ENCODE assay signal across 8 mouse cellular contexts in genomic region chr2:19371390-19372158, GRCm38 (mm10). TPM values are rescaled to one million over a fixed set of nuclear protein-coding genes. Genes with fewer than 3 reads are reported as not detected.
DNase-seq lines count a peak whose midpoint lies in the region; ATAC-seq and TF ChIP-seq lines count a peak whose summit lies in the region.

Gene Msrb2 (plus strand): TSS chr2:19371440.

- TF ChIP-seq EP300 in CH12.LX (IDR thresholded peaks at IDR 0.05; ENCODE audit: low read length) = 0 out of 2 replicates have a peak, but pooled peaks have one; percentile 24

- peak in 1 of 2 experiments; percentile 69; a peak in 3 of 4 replicates for TF ChIP-seq CTCF in CH12.LX (conservative IDR thresholded peaks at IDR 0.05 in 1 of 2, IDR thresholded peaks at IDR 0.05 in 1 of 2; ENCODE audit: low read depth in 2 of 2, low read length in 2 of 2)

- peak; percentile 61 for TF ChIP-seq POLR2A in CH12.LX (IDR thresholded peaks at IDR 0.05; ENCODE audit: low read depth, low read length)

- WGBS in forebrain, embryonic 14.5 days = 2% methylated on average over 39 of the region's 39 CpGs
- under 1% methylated on average over 39 of the region's 39 CpGs for WGBS in liver, embryonic 15.5 days (ENCODE audit: insufficient replicate concordance)
- WGBS in neural tube, embryonic 11.5 days = 1% methylated on average over 38 of the region's 39 CpGs
- 1% methylated on average over 39 of the region's 39 CpGs for WGBS in stomach, embryonic 16.5 days

- no peaks in the 10 kb centered on the region for H3K27me3 ChIP-seq in CH12.LX (replicated peaks)
- no peaks in the 10 kb centered on the region for H3K27me3 ChIP-seq in forebrain, embryonic 14.5 days (replicated peaks; ENCODE audit: control insufficient read depth, insufficient read depth, low read length)
- no peaks in the 10 kb centered on the region for H3K27me3 ChIP-seq in liver, embryonic 15.5 days
- H3K27me3 ChIP-seq in neural tube, embryonic 11.5 days (ENCODE audit: control insufficient read depth, insufficient read depth, low read length) = no peaks in the 10 kb centered on the region
- H3K27me3 ChIP-seq in stomach, embryonic 16.5 days (ENCODE audit: control insufficient read depth, insufficient read depth, low read length) = no peaks in the 10 kb centered on the region

- dilution Hi-C loops in CH12.LX (cut with MboI; ENCODE audit: extremely low pct_ligation_motif_present, extremely low pct_unique_long_range_greater_than_20kb, low sequenced_read_pairs) = no loop called here

- peaks cover 0 to 18% of the 10 kb centered on the region in 2 experiments; a peak in 2 of 4 replicates for H3K4me1 ChIP-seq in CH12.LX (ENCODE audit: control insufficient read depth in 1 of 2, insufficient read depth in 2 of 2)
- H3K4me1 ChIP-seq in forebrain, embryonic 14.5 days (ENCODE audit: control insufficient read depth, insufficient read depth, low read length) = no peaks in the 10 kb centered on the region
- H3K4me1 ChIP-seq in liver, embryonic 15.5 days (replicated peaks) = peaks cover 5% of the 10 kb centered on the region; the same call in 1 of the 2 replicates
- H3K4me1 ChIP-seq in neural tube, embryonic 11.5 days (ENCODE audit: control insufficient read depth, insufficient read depth, low read length) = no peaks in the 10 kb centered on the region
- H3K4me1 ChIP-seq in stomach, embryonic 16.5 days (ENCODE audit: control insufficient read depth, insufficient read depth, low read length) = no peaks in the 10 kb centered on the region

- in situ Hi-C loops in CH12.LX (cut with MboI; ENCODE audit: low pct_ligation_motif_present, low pct_unique_long_range_greater_than_20kb, low sequenced_read_pairs) = no loop called here

- no peaks in the 10 kb centered on the region for H3K79me2 ChIP-seq in CH12.LX (replicated peaks; ENCODE audit: control insufficient read depth, extremely low read depth, insufficient read depth, poor library complexity, severe bottlenecking)

- peak within 1 kb of the TSS; percentile 76 to 89 (median 85) for H3K4me3 ChIP-seq in CH12.LX (replicated peaks in 1 of 3; ENCODE audit: low read depth in 2 of 3, low read length in 2 of 3, poor library complexity in 1 of 3)
- H3K4me3 ChIP-seq in forebrain, embryonic 14.5 days (ENCODE audit: low read depth, low read length) = peak within 1 kb of the TSS; percentile 59
- H3K4me3 ChIP-seq in liver, embryonic 15.5 days (replicated peaks) = peak within 1 kb of the TSS; percentile 70
- H3K4me3 ChIP-seq in neural tube, embryonic 11.5 days (ENCODE audit: low read depth, low read length) = peak within 1 kb of the TSS; percentile 68
- H3K4me3 ChIP-seq in stomach, embryonic 16.5 days (replicated peaks; ENCODE audit: low read length) = peak within 1 kb of the TSS; percentile 84

- intact Hi-C loops in heart, postnatal 10 days (cut with DNase I) = loop anchor here (10.0 kb wide), 1 partner anchor 1347 kb away; no protein-coding TSS in a partner anchor

- H3K4me2 ChIP-seq in CH12.LX (ENCODE audit: insufficient read depth, low read depth, poor library complexity, severe bottlenecking) = peak within 1 kb of the TSS; percentile 72
- H3K4me2 ChIP-seq in forebrain, embryonic 14.5 days (ENCODE audit: low read length) = peak within 1 kb of the TSS; percentile 63
- peak within 1 kb of the TSS; percentile 75 for H3K4me2 ChIP-seq in liver, embryonic 15.5 days
- peak within 1 kb of the TSS; percentile 59 for H3K4me2 ChIP-seq in neural tube, embryonic 11.5 days (ENCODE audit: low read depth)
- H3K4me2 ChIP-seq in stomach, embryonic 16.5 days (ENCODE audit: low read depth, low read length) = peak within 1 kb of the TSS; percentile 70

- DNase-seq in CH12.LX (ENCODE audit: extremely low read depth) = peak; percentile 74
- peak; percentile 53 for DNase-seq in cerebellum, adult 11 months
- peak; percentile 64 for DNase-seq in forebrain, embryonic 14.5 days (ENCODE audit: low spot score)
- peak; percentile 84 to 86 for DNase-seq in heart, postnatal 10 days
- peak; percentile 86 to 91 for DNase-seq in kidney, postnatal 4 days
- peak; percentile 77 for DNase-seq in neural tube, embryonic 11.5 days (ENCODE audit: low spot score)

- H3K36me3 ChIP-seq in CH12.LX (replicated peaks in 1 of 2; ENCODE audit: control insufficient read depth in 1 of 2, insufficient read depth in 1 of 2, low read length in 1 of 2) = peaks cover 0 to 23% of the 10 kb centered on the region in 2 experiments
- no peaks in the 10 kb centered on the region for H3K36me3 ChIP-seq in forebrain, embryonic 14.5 days (ENCODE audit: control insufficient read depth, insufficient read depth, low read length)
- no peaks in the 10 kb centered on the region for H3K36me3 ChIP-seq in liver, embryonic 15.5 days (replicated peaks)
- H3K36me3 ChIP-seq in neural tube, embryonic 11.5 days (ENCODE audit: control insufficient read depth, insufficient read depth, low read length) = no peaks in the 10 kb centered on the region
- no peaks in the 10 kb centered on the region for H3K36me3 ChIP-seq in stomach, embryonic 16.5 days (ENCODE audit: control insufficient read depth, insufficient read depth, low read length)

- H3K27ac ChIP-seq in CH12.LX (ENCODE audit: insufficient read depth, low read depth) = peak within 1 kb of the TSS; percentile 42
- H3K27ac ChIP-seq in forebrain, embryonic 14.5 days (ENCODE audit: low read depth, low read length) = no peak within 1 kb of the TSS
- peak within 1 kb of the TSS; percentile 69 for H3K27ac ChIP-seq in liver, embryonic 15.5 days (replicated peaks)
- no peak within 1 kb of the TSS for H3K27ac ChIP-seq in neural tube, embryonic 11.5 days (ENCODE audit: low read depth, low read length)
- H3K27ac ChIP-seq in stomach, embryonic 16.5 days (ENCODE audit: low read length) = peak within 1 kb of the TSS; percentile 78

- H3K9me3 ChIP-seq in CH12.LX (replicated peaks; ENCODE audit: low read length) = no peaks in the 10 kb centered on the region
- H3K9me3 ChIP-seq in forebrain, embryonic 14.5 days (replicated peaks; ENCODE audit: control insufficient read depth, low read length) = no peaks in the 10 kb centered on the region
- no peaks in the 10 kb centered on the region for H3K9me3 ChIP-seq in liver, embryonic 15.5 days (replicated peaks)
- no peaks in the 10 kb centered on the region for H3K9me3 ChIP-seq in neural tube, embryonic 11.5 days (ENCODE audit: control insufficient read depth, low read length)
- H3K9me3 ChIP-seq in stomach, embryonic 16.5 days (replicated peaks; ENCODE audit: control insufficient read depth, low read length) = no peaks in the 10 kb centered on the region

- peak; percentile 51 for TF ChIP-seq RAD21 in CH12.LX (IDR thresholded peaks at IDR 0.05; ENCODE audit: low read depth, low read length)

- H3K9ac ChIP-seq in CH12.LX (ENCODE audit: insufficient read depth, low read depth) = peak within 1 kb of the TSS; percentile 77
- peak within 1 kb of the TSS; percentile 67 for H3K9ac ChIP-seq in forebrain, embryonic 14.5 days (ENCODE audit: low read length)
- peak within 1 kb of the TSS; percentile 61 for H3K9ac ChIP-seq in liver, embryonic 15.5 days
- peak within 1 kb of the TSS; percentile 83 for H3K9ac ChIP-seq in neural tube, embryonic 11.5 days (ENCODE audit: low read length)
- peak within 1 kb of the TSS; percentile 89 for H3K9ac ChIP-seq in stomach, embryonic 16.5 days (ENCODE audit: low read length)

- ATAC-seq in forebrain, embryonic 14.5 days = peak; percentile 88
- peak; percentile 85 for ATAC-seq in liver, embryonic 15.5 days (ENCODE audit: insufficient read depth)
- ATAC-seq in neural tube, embryonic 11.5 days (ENCODE audit: insufficient read depth, low FRiP score, low TSS enrichment) = peak; percentile 84
- peak; percentile 89 for ATAC-seq in stomach, embryonic 16.5 days (ENCODE audit: insufficient read depth, low FRiP score)

TF ChIP-seq in CH12.LX, 34 proteins besides CTCF, POLR2A, EP300 and RAD21:
- TF ChIP-seq CHD2 (IDR thresholded peaks at IDR 0.05; ENCODE audit: low read length) (peak; percentile 87), SIN3A (IDR thresholded peaks at IDR 0.05; ENCODE audit: low read length) (0 out of 2 replicates have a peak, but pooled peaks have one; percentile 7), TCF12 (IDR thresholded peaks at IDR 0.05; ENCODE audit: low read depth, low read length) (peak; percentile 40; the same call in 1 of the 2 replicates), MXI1 (IDR thresholded peaks at IDR 0.05; ENCODE audit: low read depth, low read length) (no peak), NELFE (IDR thresholded peaks at IDR 0.05; ENCODE audit: low read depth, low read length) (peak; percentile 32), KAT2A (IDR thresholded peaks at IDR 0.05; ENCODE audit: insufficient replicate concordance, low read length) (0 out of 2 replicates have a peak, but pooled peaks have one; percentile 7), CHD1 (IDR thresholded peaks at IDR 0.05; ENCODE audit: low read depth, low read length) (no peak), MAZ (IDR thresholded peaks at IDR 0.05; ENCODE audit: low read depth, low read length) (peak; percentile 73; the same call in 1 of the 2 replicates), SMC3 (IDR thresholded peaks at IDR 0.05; ENCODE audit: low read depth, low read length) (peak; percentile 28), GABPA (IDR thresholded peaks at IDR 0.05; ENCODE audit: insufficient replicate concordance, low read depth, low read length) (no peak)

RNA-seq across cellular contexts. Expression of gene Msrb2, which starts in this region (rescaled TPM):
- total RNA-seq in CH12.LX (2012; rRNA removed) = 9.0 and 14.4 TPM in 2 replicates
- 21.6 and 30.2 TPM in 2 replicates for total RNA-seq in CH12.LX (2014; rRNA removed)
- 27.8 and 32.7 TPM in 2 replicates for polyA plus RNA-seq in CH12.LX (2012; ENCODE audit: insufficient read length, low read depth)
- polyA plus RNA-seq in forebrain, embryonic 14.5 days (2014; fragmentation: Nextera tagmentation; extraction: Ambion mirVana) = 9.7 and 9.9 TPM in 2 replicates
- 10 to 100 TPM; 39.0 to 50.1 TPM for total RNA-seq in heart, postnatal 10 days (2021)
- polyA plus RNA-seq in liver, embryonic 15.5 days (2015; fragmentation: Nextera tagmentation; extraction: Ambion mirVana) = 7.8 and 8.8 TPM in 2 replicates
- polyA plus RNA-seq in neural tube, embryonic 11.5 days (2014; fragmentation: Nextera tagmentation; extraction: Ambion mirVana) = 13.3 and 14.6 TPM in 2 replicates
- polyA plus RNA-seq in stomach, embryonic 16.5 days (2015; fragmentation: Nextera tagmentation; extraction: Ambion mirVana) = 22.9 and 24.4 TPM in 2 replicates

Comparison
In these comparisons a context has a peak if more than half of its experiments do, and no peak if none do; other contexts are left out.
1. H3K27ac ChIP-seq: peak in CH12.LX (single experiment), liver, embryonic 15.5 days (single experiment) and stomach, embryonic 16.5 days (single experiment); none in forebrain, embryonic 14.5 days (single experiment) and neural tube, embryonic 11.5 days (single experiment).
2. Peak in every context shown above with its lines, with median percentiles within 50 percentile points of each other: DNase-seq, H3K4me2 ChIP-seq, H3K4me3 ChIP-seq, H3K9ac ChIP-seq and ATAC-seq.